Mouse (Mus musculus): Measurements from ENCODE around the gene R3hdm2. TPM values are rescaled to one million over a fixed set of nuclear protein-coding genes. Genes with fewer than 3 reads are reported as not detected.

R3hdm2 gene
- polyA plus RNA-seq, 1 experiment from 2014 or later, result 21.1 TPM

GRCm38 (mm10) chr10:127412776-127413175, 32.6 kb downstream of the R3hdm2 start:
- no peak for TF ChIP-seq CTCF (IDR thresholded peaks at IDR 0.05)
- DNase-seq (ENCODE audit: low spot score), result no peak
- Histone ChIP-seq H3K4me2 (replicated peaks; ENCODE audit: low read depth, low read length) (no peak overlapping the region), H3K27ac (ENCODE audit: low read length) (no peak overlapping the region), H3K36me3 (ENCODE audit: insufficient read depth, low read length) (no peaks in the 10 kb centered on the region), H3K9me3 (ENCODE audit: low read length) (no peaks in the 10 kb centered on the region), H3K9ac (replicated peaks; ENCODE audit: low read depth) (no peak overlapping the region), H3K4me3 (ENCODE audit: low read depth, low read length) (no peak overlapping the region), H3K27me3 (replicated peaks; ENCODE audit: insufficient read depth, low read length) (no peaks in the 10 kb centered on the region), H3K4me1 (ENCODE audit: insufficient read depth, low read depth, low read length) (0 out of 2 replicates have a peak, but pooled peaks cover 4% of the 10 kb centered on the region)
- 36% methylated on average over 2 of the region's 2 CpGs for WGBS
- ATAC-seq, result no peak

GRCm38 (mm10) chr10:127413585-127413984, 33.5 kb downstream of the R3hdm2 start:
- TF ChIP-seq CTCF (IDR thresholded peaks at IDR 0.05) (no peak), EP300 (IDR thresholded peaks at IDR 0.05) (no peak)
- Histone ChIP-seq H3K9me3 (ENCODE audit: low read length) (no peaks in the 10 kb centered on the region), H3K4me2 (replicated peaks; ENCODE audit: low read depth, low read length) (no peak overlapping the region), H3K4me1 (ENCODE audit: insufficient read depth, low read depth, low read length) (0 out of 2 replicates have a peak, but pooled peaks cover 4% of the 10 kb centered on the region), H3K36me3 (ENCODE audit: insufficient read depth, low read length) (no peaks in the 10 kb centered on the region), H3K9ac (replicated peaks; ENCODE audit: low read depth) (no peak overlapping the region), H3K27ac (ENCODE audit: low read length) (no peak overlapping the region), H3K4me3 (ENCODE audit: low read depth, low read length) (no peak overlapping the region), H3K27me3 (replicated peaks; ENCODE audit: insufficient read depth, low read length) (no peaks in the 10 kb centered on the region)
- ATAC-seq (no peak), DNase-seq (ENCODE audit: low spot score) (no peak)
- 37% methylated on average over 1 of the region's 1 CpGs for WGBS

- no peak for ATAC-seq
- H3K4me1 ChIP-seq (ENCODE audit: insufficient read depth, low read depth, low read length), result 0 out of 2 replicates have a peak, but pooled peaks cover 4% of the 10 kb centered on the region
- WGBS, result 76% methylated on average over 3 of the region's 3 CpGs
- no peak for DNase-seq (ENCODE audit: low spot score)
- H3K9ac ChIP-seq (replicated peaks; ENCODE audit: low read depth), result no peak overlapping the region
- H3K9me3 ChIP-seq (ENCODE audit: low read length), result no peaks in the 10 kb centered on the region
- no peak for TF ChIP-seq EP300 (IDR thresholded peaks at IDR 0.05)
- TF ChIP-seq CTCF (IDR thresholded peaks at IDR 0.05), result no peak
- no peaks in the 10 kb centered on the region for H3K27me3 ChIP-seq (replicated peaks; ENCODE audit: insufficient read depth, low read length)
- H3K27ac ChIP-seq (ENCODE audit: low read length), result no peak overlapping the region
- no peaks in the 10 kb centered on the region for H3K36me3 ChIP-seq (ENCODE audit: insufficient read depth, low read length)
- H3K4me3 ChIP-seq (ENCODE audit: low read depth, low read length), result no peak overlapping the region
- H3K4me2 ChIP-seq (replicated peaks; ENCODE audit: low read depth, low read length), result no peak overlapping the region
These were observed 34.0 kb downstream of the R3hdm2 start for GRCm38 (mm10) chr10:127414141-127414540.

GRCm38 (mm10) chr10:127420131-127420530, 40.0 kb downstream of the R3hdm2 start:
- no peak overlapping the region for H3K9ac ChIP-seq (replicated peaks; ENCODE audit: low read depth)
- TF ChIP-seq EP300 (IDR thresholded peaks at IDR 0.05) (no peak), CTCF (IDR thresholded peaks at IDR 0.05) (no peak)
- 10% methylated on average over 6 of the region's 6 CpGs for WGBS
- H3K27ac ChIP-seq (ENCODE audit: low read length), result no peak overlapping the region
- no peaks in the 10 kb centered on the region for H3K4me1 ChIP-seq (ENCODE audit: insufficient read depth, low read depth, low read length)
- H3K36me3 ChIP-seq (ENCODE audit: insufficient read depth, low read length), result no peaks in the 10 kb centered on the region
- DNase-seq (ENCODE audit: low spot score), result no peak
- no peak for ATAC-seq
- H3K4me2 ChIP-seq (replicated peaks; ENCODE audit: low read depth, low read length), result no peak overlapping the region
- no peaks in the 10 kb centered on the region for H3K9me3 ChIP-seq (ENCODE audit: low read length)
- H3K27me3 ChIP-seq (replicated peaks; ENCODE audit: insufficient read depth, low read length), result no peaks in the 10 kb centered on the region
- H3K4me3 ChIP-seq (ENCODE audit: low read depth, low read length), result no peak overlapping the region

- Histone ChIP-seq H3K27me3 (replicated peaks; ENCODE audit: insufficient read depth, low read length) (no peaks in the 10 kb centered on the region), H3K9me3 (ENCODE audit: low read length) (no peaks in the 10 kb centered on the region), H3K36me3 (ENCODE audit: insufficient read depth, low read length) (no peaks in the 10 kb centered on the region), H3K4me1 (ENCODE audit: insufficient read depth, low read depth, low read length) (no peaks in the 10 kb centered on the region), H3K4me2 (replicated peaks; ENCODE audit: low read depth, low read length) (no peak overlapping the region), H3K27ac (ENCODE audit: low read length) (no peak overlapping the region), H3K4me3 (ENCODE audit: low read depth, low read length) (no peak overlapping the region), H3K9ac (replicated peaks; ENCODE audit: low read depth) (no peak overlapping the region)
- DNase-seq (ENCODE audit: low spot score), result no peak
- ATAC-seq, result no peak
- TF ChIP-seq CTCF (IDR thresholded peaks at IDR 0.05) (no peak), EP300 (IDR thresholded peaks at IDR 0.05) (no peak)
- WGBS, result 15% methylated on average over 9 of the region's 9 CpGs
These were observed 40.7 kb downstream of the R3hdm2 start for GRCm38 (mm10) chr10:127420676-127421353.

DNA sequence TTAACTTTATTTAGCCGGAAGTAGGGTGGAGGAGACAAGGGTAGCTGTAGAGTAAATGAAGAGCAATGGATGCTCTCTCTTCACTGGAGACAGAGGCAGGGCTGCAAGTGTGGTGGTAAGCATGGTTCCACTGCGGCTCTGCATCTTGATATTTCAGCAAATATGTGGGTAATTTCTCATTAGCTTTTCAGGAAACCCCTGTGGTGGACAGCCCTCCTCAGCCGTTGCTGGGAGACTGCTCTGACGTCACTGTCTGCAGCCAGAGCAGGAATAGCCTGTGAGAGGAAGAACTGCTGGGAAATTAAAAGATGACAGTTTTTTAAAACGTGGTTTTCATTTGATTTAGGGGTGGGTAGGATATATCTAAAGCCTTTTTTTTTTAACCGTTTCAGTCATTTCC, 41.9 kb downstream of the R3hdm2 start:
- Histone ChIP-seq H3K27me3 (replicated peaks; ENCODE audit: insufficient read depth, low read length) (no peaks in the 10 kb centered on the region), H3K4me1 (ENCODE audit: insufficient read depth, low read depth, low read length) (no peaks in the 10 kb centered on the region), H3K36me3 (ENCODE audit: insufficient read depth, low read length) (no peaks in the 10 kb centered on the region), H3K4me3 (ENCODE audit: low read depth, low read length) (no peak overlapping the region), H3K4me2 (replicated peaks; ENCODE audit: low read depth, low read length) (no peak overlapping the region; the same call in 1 of the 2 replicates), H3K9ac (replicated peaks; ENCODE audit: low read depth) (no peak overlapping the region), H3K27ac (ENCODE audit: low read length) (no peak overlapping the region), H3K9me3 (ENCODE audit: low read length) (no peaks in the 10 kb centered on the region)
- 17% methylated on average over 6 of the region's 6 CpGs for WGBS
- ATAC-seq (peak; percentile 65), DNase-seq (ENCODE audit: low spot score) (peak; percentile 56)
- no peak for TF ChIP-seq EP300 (IDR thresholded peaks at IDR 0.05)
- no peak for TF ChIP-seq CTCF (IDR thresholded peaks at IDR 0.05)
